17 mouse cellular contexts compared by ENCODE assay signal in genomic region chr7:110998887-110999827, GRCm38 (mm10). TPM values are rescaled to one million over a fixed set of nuclear protein-coding genes. Genes with fewer than 3 reads are reported as not detected.
A peak's percentile ranks its signal among the peaks of the same experiment; 100 is the strongest.
DNase-seq lines count a peak whose midpoint lies in the region; ATAC-seq and TF ChIP-seq lines count a peak whose summit lies in the region.
"Had no signal": no experiment of that assay in that cellular context is flagged by ENCODE, and none has a peak within 500 bp of the region (broad histone marks: within the 10 kb centered on the region; RNA-seq: fewer than 3 reads in every experiment).

No protein-coding gene starts in this region.

- no peak overlapping the region for H3K4me2 ChIP-seq in heart, embryonic 12.5 days
- no peak overlapping the region for H3K4me2 ChIP-seq in intestine, postnatal 0 days (replicated peaks; ENCODE audit: low read depth)
- H3K4me2 ChIP-seq: embryonic facial prominence, embryonic 15.5 days; forebrain, embryonic 13.5 days; hindbrain, embryonic 13.5 days; neural tube, embryonic 12.5 days had no signal

- intact Hi-C loops in heart, postnatal 25 days (cut with DNase I): no loop called here

- no peaks in the 10 kb centered on the region for H3K36me3 ChIP-seq in heart, embryonic 12.5 days
- peaks cover 0 to 18% of the 10 kb centered on the region in 2 experiments; a peak in 2 of 4 replicates for H3K36me3 ChIP-seq in MEL (ENCODE audit: control insufficient read depth in 1 of 2, insufficient read depth in 2 of 2, low read length in 2 of 2)
- H3K36me3 ChIP-seq in intestine, postnatal 0 days (ENCODE audit: control insufficient read depth, insufficient read depth): no peaks in the 10 kb centered on the region
- H3K36me3 ChIP-seq: embryonic facial prominence, embryonic 15.5 days; hindbrain, embryonic 13.5 days; neural tube, embryonic 12.5 days had no signal

- peak; percentile 38 to 52; a peak in 2 of 4 replicates for TF ChIP-seq EP300 in MEL (IDR thresholded peaks at IDR 0.05; ENCODE audit: low read depth in 1 of 2, low read length in 2 of 2)

- H3K27ac ChIP-seq in heart, embryonic 12.5 days (ENCODE audit: poor library complexity, severe bottlenecking): 0 out of 2 replicates have a peak overlapping the region, but pooled peaks have one; percentile 5
- peak overlapping the region; percentile 2; the same call in 1 of the 2 replicates for H3K27ac ChIP-seq in MEL (ENCODE audit: control insufficient read depth, low read depth, low read length)
- peak overlapping the region; percentile 62 for H3K27ac ChIP-seq in intestine, postnatal 0 days (ENCODE audit: low read depth, low read length)
- H3K27ac ChIP-seq: embryonic facial prominence, embryonic 15.5 days; forebrain, embryonic 13.5 days; gastrocnemius, adult 2 months; hindbrain, embryonic 13.5 days; neural tube, embryonic 12.5 days had no signal

- H3K4me3 ChIP-seq in heart, embryonic 12.5 days: no peak overlapping the region
- 0 out of 4 replicates have a peak overlapping the region, but pooled peaks of 1 of the 2 experiments have one; percentile 7 for H3K4me3 ChIP-seq in MEL (ENCODE audit: control insufficient read depth in 1 of 2, insufficient read depth in 1 of 2, low read depth in 2 of 2, low read length in 2 of 2)
- no peak overlapping the region for H3K4me3 ChIP-seq in intestine, postnatal 0 days (ENCODE audit: low read depth, low read length)
- H3K4me3 ChIP-seq: embryonic facial prominence, embryonic 15.5 days; forebrain, embryonic 13.5 days; gastrocnemius, adult 2 months; hindbrain, embryonic 13.5 days; neural tube, embryonic 12.5 days had no signal

- no peak for TF ChIP-seq CTCF in MEL (IDR thresholded peaks at IDR 0.05 in 2 of 3, conservative IDR thresholded peaks at IDR 0.05 in 1 of 3; ENCODE audit: control insufficient read depth in 1 of 3, insufficient read depth in 1 of 3, low read depth in 2 of 3, low read length in 3 of 3, poor library complexity in 1 of 3, severe bottlenecking in 1 of 3)
- no peak for TF ChIP-seq CTCF in intestine, postnatal 0 days (IDR thresholded peaks at IDR 0.05; ENCODE audit: low read depth)

- no peak for TF ChIP-seq POLR2A in MEL (IDR thresholded peaks at IDR 0.05; ENCODE audit: control insufficient read depth in 1 of 2, insufficient read depth in 1 of 2, low read depth in 1 of 2, low read length in 2 of 2, poor library complexity in 1 of 2)

- 60% methylated on average over 15 of the region's 15 CpGs for WGBS in heart, embryonic 12.5 days
- WGBS in intestine, postnatal 0 days: 58% methylated on average over 15 of the region's 15 CpGs

- no peaks in the 10 kb centered on the region for H3K9me3 ChIP-seq in heart, embryonic 12.5 days (replicated peaks)
- no peaks in the 10 kb centered on the region for H3K9me3 ChIP-seq in MEL (replicated peaks; ENCODE audit: insufficient read depth, low read length)
- no peaks in the 10 kb centered on the region for H3K9me3 ChIP-seq in intestine, postnatal 0 days (ENCODE audit: control insufficient read depth)
- H3K9me3 ChIP-seq: embryonic facial prominence, embryonic 15.5 days; forebrain, embryonic 13.5 days; hindbrain, embryonic 13.5 days; neural tube, embryonic 12.5 days had no signal

- TF ChIP-seq RAD21 in MEL (IDR thresholded peaks at IDR 0.05; ENCODE audit: low read depth, low read length): no peak

- ATAC-seq in heart, embryonic 12.5 days (ENCODE audit: insufficient number of reproducible peaks, low FRiP score): 0 out of 2 replicates have a peak, but pooled peaks have one; percentile 45
- peak; percentile 80 for ATAC-seq in intestine, postnatal 0 days
- peak; percentile 61 for ATAC-seq in megakaryocyte, adult 5-6 weeks (ENCODE audit: poor library complexity, severe bottlenecking)
- ATAC-seq: forebrain, embryonic 13.5 days had no signal

- H3K27me3 ChIP-seq in heart, embryonic 12.5 days (replicated peaks): no peaks in the 10 kb centered on the region
- H3K27me3 ChIP-seq in MEL (ENCODE audit: control insufficient read depth in 1 of 2, insufficient read depth in 2 of 2, low read length in 2 of 2): no peaks in the 10 kb centered on the region
- H3K27me3 ChIP-seq in intestine, postnatal 0 days (replicated peaks; ENCODE audit: control insufficient read depth, insufficient read depth, low read length): no peaks in the 10 kb centered on the region
- H3K27me3 ChIP-seq: embryonic facial prominence, embryonic 15.5 days; forebrain, embryonic 13.5 days; hindbrain, embryonic 13.5 days; neural tube, embryonic 12.5 days had no signal

- H3K4me1 ChIP-seq in heart, embryonic 12.5 days (replicated peaks): peaks cover 24% of the 10 kb centered on the region
- peaks cover 25 to 33% of the 10 kb centered on the region in 2 experiments for H3K4me1 ChIP-seq in MEL (ENCODE audit: control insufficient read depth in 1 of 2, insufficient read depth in 2 of 2, low read length in 2 of 2)
- peaks cover 4% of the 10 kb centered on the region; the same call in 1 of the 2 replicates for H3K4me1 ChIP-seq in intestine, postnatal 0 days (replicated peaks; ENCODE audit: control insufficient read depth, insufficient read depth, low read length)
- H3K4me1 ChIP-seq: embryonic facial prominence, embryonic 15.5 days; forebrain, embryonic 13.5 days; hindbrain, embryonic 13.5 days; neural tube, embryonic 12.5 days had no signal

- no peak for DNase-seq in heart, postnatal 25 days (ENCODE audit: low spot score)
- DNase-seq in MEL (ENCODE audit: low read depth, low spot score): peak; percentile 36
- no peak for DNase-seq in frontal cortex, postnatal 14 days (ENCODE audit: low spot score in 2 of 2)
- DNase-seq in adrenal gland, postnatal 14 days: no peak
- DNase-seq: adrenal gland, postnatal 10 days; cerebellum, adult 9-10 months; gastrocnemius, adult 2 months; kidney, adult 11 months; kidney, postnatal 25 days; right cerebral cortex, postnatal 14 days had no signal

- no peak overlapping the region for H3K9ac ChIP-seq in heart, embryonic 12.5 days
- H3K9ac ChIP-seq in MEL (ENCODE audit: control insufficient read depth, low read depth, low read length, poor library complexity, severe bottlenecking): no peak overlapping the region
- no peak overlapping the region for H3K9ac ChIP-seq in intestine, postnatal 0 days (ENCODE audit: low read depth, low read length)
- H3K9ac ChIP-seq: embryonic facial prominence, embryonic 15.5 days; forebrain, embryonic 13.5 days; hindbrain, embryonic 13.5 days; neural tube, embryonic 12.5 days had no signal

- no peaks in the 10 kb centered on the region for H3K79me2 ChIP-seq in MEL (ENCODE audit: control insufficient read depth, insufficient read depth, low read length, poor library complexity)

TF ChIP-seq in MEL, 35 proteins besides CTCF, POLR2A, EP300 and RAD21 (continues in another document):
- TF ChIP-seq USF2 (IDR thresholded peaks at IDR 0.05; ENCODE audit: borderline replicate concordance in 1 of 2, insufficient read depth in 1 of 2, low read depth in 1 of 2, low read length in 2 of 2): no peak
- no peak for TF ChIP-seq MYB (IDR thresholded peaks at IDR 0.05; ENCODE audit: low read depth, low read length)
- TF ChIP-seq MEF2A (IDR thresholded peaks at IDR 0.05; ENCODE audit: extremely low read depth, insufficient replicate concordance, low read depth, low read length, poor library complexity, severe bottlenecking): no peak
- TF ChIP-seq CHD2 (IDR thresholded peaks at IDR 0.05; ENCODE audit: low read length): no peak
- TF ChIP-seq ZKSCAN1 (IDR thresholded peaks at IDR 0.05; ENCODE audit: low read depth, low read length): no peak
- TF ChIP-seq ETS1 (IDR thresholded peaks at IDR 0.05; ENCODE audit: low read depth, low read length): 0 out of 2 replicates have a peak, but pooled peaks have one; percentile 19
- TF ChIP-seq POLR2AphosphoS5 (IDR thresholded peaks at IDR 0.05; ENCODE audit: borderline replicate concordance, low read depth, low read length): no peak
- 0 out of 2 replicates have a peak, but pooled peaks have one; percentile 29 for TF ChIP-seq CHD1 (IDR thresholded peaks at IDR 0.05; ENCODE audit: low read depth, low read length)
- no peak for TF ChIP-seq SIN3A (IDR thresholded peaks at IDR 0.05; ENCODE audit: low read length)
- TF ChIP-seq TCF12 (IDR thresholded peaks at IDR 0.05; ENCODE audit: low read depth, low read length): peak; percentile 29; the same call in 1 of the 2 replicates
- peak; percentile 56 for TF ChIP-seq GATA1 (IDR thresholded peaks at IDR 0.05; ENCODE audit: low read depth, low read length)
- TF ChIP-seq E2F4 (IDR thresholded peaks at IDR 0.05; ENCODE audit: borderline replicate concordance, low read depth, low read length): no peak
- TF ChIP-seq RCOR1 (IDR thresholded peaks at IDR 0.05; ENCODE audit: low read depth, low read length): no peak
- TF ChIP-seq ZNF384 (IDR thresholded peaks at IDR 0.05; ENCODE audit: low read depth, low read length): no peak
- TF ChIP-seq UBTF (IDR thresholded peaks at IDR 0.05; ENCODE audit: borderline replicate concordance, insufficient read depth, low read depth, low read length): no peak
- no peak for TF ChIP-seq GABPA (IDR thresholded peaks at IDR 0.05; ENCODE audit: low read depth, low read length)
- no peak for TF ChIP-seq HCFC1 (IDR thresholded peaks at IDR 0.05; ENCODE audit: low read depth, low read length)
- TF ChIP-seq SMC3 (IDR thresholded peaks at IDR 0.05; ENCODE audit: low read depth, low read length): no peak
- TF ChIP-seq TBP (IDR thresholded peaks at IDR 0.05; ENCODE audit: low read depth, low read length): no peak

RNA-seq across cellular contexts. Expression of gene Mrvi1, which starts 16.9 kb away (rescaled TPM):
- 5.7 and 8.0 TPM in 2 replicates for polyA plus RNA-seq in heart, embryonic 12.5 days (2016; fragmentation: Nextera tagmentation; extraction: Ambion mirVana)
- total RNA-seq in heart, postnatal 25 days (2021): 10 to 100 TPM; 10.6 to 16.1 TPM
- total RNA-seq in MEL (2012; rRNA removed): 0.19 and 0.20 TPM in 2 replicates
- under 1 TPM in 1 of 2 experiments, not detected in 1; 0.92 TPM for polyA plus RNA-seq in MEL (2012; ENCODE audit: insufficient read depth in 1 of 2, insufficient read length in 2 of 2, low read depth in 1 of 2, low replicate concordance in 2 of 2, missing spikeins in 1 of 2)
- 6.7 and 9.6 TPM in 2 replicates for polyA plus RNA-seq in intestine, postnatal 0 days (2015; fragmentation: Nextera tagmentation; extraction: Ambion mirVana)
- 0.02 and 0.32 TPM in 2 replicates for total RNA-seq in megakaryocyte, adult 5-6 weeks (2015)
- 0.04 TPM in 1 of 2 replicates, not detected in the other for total RNA-seq in megakaryocyte, adult 5-6 weeks (2017)
- total RNA-seq in adrenal gland, postnatal 14 days (2021): 11.6 and 13.0 TPM in 2 replicates

RNA-seq across cellular contexts. Expression of gene Ctr9, which starts 29.6 kb away (rescaled TPM):
- polyA plus RNA-seq in heart, embryonic 12.5 days (2016; fragmentation: Nextera tagmentation; extraction: Ambion mirVana): 47.3 and 49.7 TPM in 2 replicates
- 10 to 100 TPM; 15.2 to 19.3 TPM for total RNA-seq in heart, postnatal 25 days (2021)
- total RNA-seq in MEL (2012; rRNA removed): 37.5 and 37.9 TPM in 2 replicates
- 100 to 1,000 TPM in 1 of 2 experiments, 10 to 100 TPM in 1; 42.8 to 141 TPM for polyA plus RNA-seq in MEL (2012; ENCODE audit: insufficient read depth in 1 of 2, insufficient read length in 2 of 2, low read depth in 1 of 2, low replicate concordance in 2 of 2, missing spikeins in 1 of 2)
- polyA plus RNA-seq in intestine, postnatal 0 days (2015; fragmentation: Nextera tagmentation; extraction: Ambion mirVana): 23.2 and 30.8 TPM in 2 replicates
- total RNA-seq in megakaryocyte, adult 5-6 weeks (2015): 14.7 and 33.9 TPM in 2 replicates
- total RNA-seq in megakaryocyte, adult 5-6 weeks (2017): 47.0 and 48.3 TPM in 2 replicates
- total RNA-seq in adrenal gland, postnatal 14 days (2021): 42.5 and 45.9 TPM in 2 replicates

Comparison
In these comparisons a context has a peak if more than half of its experiments do, and no peak if none do; other contexts are left out.
1. H3K27ac ChIP-seq: peak in every context shown above with its lines; median percentile 62 in intestine, postnatal 0 days; 5 in heart, embryonic 12.5 days; 2 in MEL.